Mouse (Mus musculus): ENCODE results near the gene Cyth3.

Gene Cyth3

DNA sequence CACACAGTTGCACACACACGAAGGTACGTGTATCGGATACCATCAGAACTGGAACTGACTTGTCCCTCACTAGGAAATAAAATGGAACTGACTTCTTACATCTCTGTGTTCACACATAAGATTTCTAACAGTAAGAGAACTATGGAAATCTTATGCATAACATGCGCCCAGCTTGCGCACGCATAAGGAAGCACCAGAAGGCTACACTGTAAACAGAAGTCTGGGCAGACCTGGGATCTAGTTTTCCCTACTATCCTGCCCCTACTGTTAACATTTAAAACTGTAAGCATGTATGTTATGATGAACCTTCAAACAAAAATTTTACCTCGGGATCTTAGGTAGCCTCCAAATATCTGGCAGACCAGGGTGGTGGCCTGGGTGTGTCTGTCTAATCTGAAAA is 99.7 kb downstream of the Cyth3 start:
- no peak for DNase-seq

DNA sequence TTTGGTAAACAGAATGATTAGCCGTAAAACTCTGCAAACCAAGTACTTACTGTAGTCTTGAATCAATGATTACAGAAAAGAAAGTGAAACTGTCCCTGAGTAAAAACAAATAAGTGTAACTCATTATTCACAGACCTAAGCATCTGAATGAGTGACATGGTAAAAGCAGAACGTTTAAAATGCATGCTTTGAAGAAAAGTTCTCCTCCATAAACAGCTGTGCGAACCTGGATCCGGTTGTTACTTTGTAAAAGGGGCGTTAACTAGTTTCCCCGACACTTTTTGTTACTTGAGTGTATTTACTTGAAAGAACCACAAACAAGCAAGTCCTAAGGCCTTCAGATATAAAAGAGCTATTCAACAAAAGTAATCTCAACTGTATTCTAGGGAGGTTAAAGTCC is 108.7 kb downstream of the Cyth3 start:
- no peak for DNase-seq

GRCm38 (mm10) chr5:143731483-143732112 is 109.4 kb downstream of the Cyth3 start:
- DNase-seq = peak; percentile 57

- peak; percentile 93 for DNase-seq
These were observed 110.1 kb downstream of the Cyth3 start, which contains the start of gene Usp42 for GRCm38 (mm10) chr5:143732180-143732891. TSS of gene Usp42 (minus strand) at chr5:143732280.

DNA sequence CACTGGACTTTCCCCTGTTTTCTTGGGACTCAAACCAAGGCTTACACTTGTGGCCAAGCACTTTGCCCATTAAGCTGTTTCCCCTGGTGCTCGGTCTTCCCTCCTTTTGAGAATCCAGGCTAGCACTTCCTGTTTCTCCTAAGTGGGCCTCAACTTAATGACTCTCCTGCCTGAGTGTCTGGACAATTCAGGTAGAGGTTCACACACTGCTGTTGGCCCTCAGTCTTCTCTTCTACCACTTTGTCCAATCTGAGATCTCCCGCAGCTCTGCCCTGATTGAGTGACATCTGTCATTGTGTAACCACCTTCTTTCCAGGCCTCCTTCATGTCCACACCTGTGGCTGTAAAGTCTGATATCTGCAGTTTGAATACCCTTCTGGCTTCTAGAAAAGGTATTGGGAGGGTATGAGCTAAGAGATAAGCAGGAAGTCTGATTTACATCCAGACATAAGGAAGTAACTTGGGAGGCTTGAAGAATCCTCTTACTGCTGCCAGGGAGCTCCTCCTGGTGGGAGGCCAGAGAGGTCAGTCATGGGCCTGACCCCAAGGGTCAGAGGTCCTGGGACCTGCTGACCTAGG is 127.5 kb downstream of the Cyth3 start:
- DNase-seq = no peak

DNA sequence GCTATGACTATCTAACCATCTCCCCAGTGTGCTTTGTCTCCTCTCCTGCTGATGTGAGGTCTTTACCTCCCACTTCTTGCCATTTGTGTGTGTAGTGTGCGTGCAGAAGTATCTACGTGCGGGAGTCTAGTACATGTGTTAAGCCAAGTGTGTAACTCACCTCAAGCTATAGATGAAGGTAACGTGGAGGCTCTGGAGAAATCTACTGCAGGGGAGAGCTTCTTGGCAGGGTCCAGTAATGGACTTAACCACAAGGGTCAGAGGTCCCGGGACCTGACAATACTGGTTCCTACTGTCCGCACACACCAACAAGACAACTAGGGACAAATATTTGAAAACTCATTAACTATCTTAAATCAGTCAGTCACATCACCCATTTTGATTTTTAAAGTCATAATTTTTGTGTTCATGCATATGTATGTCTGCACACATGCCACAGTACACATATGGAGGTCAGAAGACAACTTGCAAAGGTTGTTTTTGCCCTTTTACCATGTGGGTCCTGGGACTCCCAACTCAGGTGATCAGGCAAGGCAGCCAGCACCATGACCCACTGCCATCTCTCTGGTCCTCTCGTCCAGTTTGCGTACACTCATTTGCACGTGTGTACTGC is 133.4 kb downstream of the Cyth3 start:
- no peak for DNase-seq

- peak; percentile 86 for DNase-seq
These were observed 135.7 kb downstream of the Cyth3 start for GRCm38 (mm10) chr5:143757755-143758443.

DNA sequence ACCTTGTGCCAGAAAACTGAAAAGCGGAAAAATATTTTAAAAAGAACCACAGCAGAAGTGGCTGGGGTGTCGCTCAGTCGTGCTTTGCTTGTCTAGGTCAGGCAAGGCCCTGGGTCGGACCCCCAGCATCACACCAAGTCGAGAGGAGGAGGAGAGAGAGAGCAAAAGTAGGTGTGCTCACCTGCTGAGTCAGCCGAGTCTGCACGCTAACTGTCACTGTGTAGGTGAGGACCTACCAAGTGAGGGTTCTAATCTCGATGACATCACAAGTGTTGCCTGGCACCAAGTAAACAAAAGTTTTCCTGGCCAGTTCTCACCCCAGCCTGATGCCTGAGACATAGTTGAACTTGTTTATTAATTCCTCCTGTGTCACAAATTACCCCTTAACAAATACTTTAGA is 137.3 kb downstream of the Cyth3 start:
- DNase-seq = no peak

Data from thymus, postnatal 14 days (tissue).